Mouse (Mus musculus) gastrocnemius, adult 8-10 months (tissue): ENCODE measurements around the gene Tbxa2r. TPM values are rescaled to one million over a fixed set of nuclear protein-coding genes. Genes with fewer than 3 reads are reported as not detected.

Experiments
- DNase-seq, 2 experiments: peaks; one replicate each; pipeline ENCODE4 v3.0.0; 2022; ENCODE audit warnings: low spot score in 2 of 2
- total RNA-seq, 4 experiments: library from RNA; stranded (reverse); gene quantifications; 2 replicates each; pipeline ENCODE4 v1.2.4; 2022

Tbxa2r gene
- total RNA-seq, 4 experiments from 2014 or later: 0.12 to 0.36 (median 0.19) TPM

GRCm38 (mm10) chr10:81320550-81321347 lies 7.8 kb upstream of the Tbxa2r start, which contains the start of gene Cactin:
TSS of gene Cactin (plus strand) at chr10:81321103.
- DNase-seq: peak; percentile 100

- no peak for DNase-seq
Observed at GRCm38 (mm10) chr10:81321436-81321835, 7.1 kb upstream of the Tbxa2r start.

- DNase-seq: no peak
Observed at GRCm38 (mm10) chr10:81322444-81322843, 6.1 kb upstream of the Tbxa2r start.

- DNase-seq: no peak
Observed at GRCm38 (mm10) chr10:81323141-81323775, 5.3 kb upstream of the Tbxa2r start.

- no peak for DNase-seq
Observed at GRCm38 (mm10) chr10:81323791-81324530, 4.6 kb upstream of the Tbxa2r start.

GRCm38 (mm10) chr10:81325176-81325575 lies 3.4 kb upstream of the Tbxa2r start:
- DNase-seq: no peak

GRCm38 (mm10) chr10:81325781-81326180 lies 2.8 kb upstream of the Tbxa2r start:
- no peak for DNase-seq

GRCm38 (mm10) chr10:81326858-81327257 lies 1.7 kb upstream of the Tbxa2r start:
- DNase-seq: no peak

GRCm38 (mm10) chr10:81327959-81328358 lies 572 bp upstream of the Tbxa2r start:
- no peak for DNase-seq

GRCm38 (mm10) chr10:81329194-81329975 lies 854 bp downstream of the Tbxa2r start:
- no peak for DNase-seq

GRCm38 (mm10) chr10:81330007-81330406 lies 1.5 kb downstream of the Tbxa2r start:
- peak in 1 of 2 experiments; percentile 52 for DNase-seq

- DNase-seq: no peak
Observed at GRCm38 (mm10) chr10:81332277-81332676, 3.7 kb downstream of the Tbxa2r start.

- DNase-seq: no peak
Observed at GRCm38 (mm10) chr10:81334324-81334723, 5.8 kb downstream of the Tbxa2r start.

- no peak for DNase-seq
Observed at GRCm38 (mm10) chr10:81335393-81336340, 7.1 kb downstream of the Tbxa2r start.

GRCm38 (mm10) chr10:81336558-81336957 lies 8.0 kb downstream of the Tbxa2r start:
- DNase-seq: no peak

GRCm38 (mm10) chr10:81340551-81341332 lies 12.2 kb downstream of the Tbxa2r start:
- no peak for DNase-seq

- DNase-seq: no peak
Observed at GRCm38 (mm10) chr10:81341333-81341949, 12.9 kb downstream of the Tbxa2r start.

- no peak for DNase-seq
Observed at GRCm38 (mm10) chr10:81342686-81343505, 14.4 kb downstream of the Tbxa2r start, which contains the start of gene Gipc3. TSS of gene Gipc3 (minus strand) at chr10:81343266.
